Mouse (Mus musculus) left cerebral cortex, postnatal 4 days (tissue): ENCODE results near the gene Orm1. TPM values are rescaled to one million over a fixed set of nuclear protein-coding genes. Genes with fewer than 3 reads are reported as not detected.
A peak's percentile ranks its signal among the peaks of the same experiment; 100 is the strongest.

Source experiments
- DNase-seq: peaks from one replicate; pipeline ENCODE4 v3.0.0-alpha.2; 2022
- intact Hi-C: fragments of 180-260 bp; cut with DNase I; formaldehyde crosslinking; loops from one replicate; pipeline ENCODE4 v1.15.1; 2025
- total RNA-seq, 2 experiments: library from RNA; stranded (reverse); gene quantifications; 2 replicates each; pipeline ENCODE4 v1.2.3; 2021

Orm1 gene
- total RNA-seq, 2 experiments from 2014 or later = not detected

DNA sequence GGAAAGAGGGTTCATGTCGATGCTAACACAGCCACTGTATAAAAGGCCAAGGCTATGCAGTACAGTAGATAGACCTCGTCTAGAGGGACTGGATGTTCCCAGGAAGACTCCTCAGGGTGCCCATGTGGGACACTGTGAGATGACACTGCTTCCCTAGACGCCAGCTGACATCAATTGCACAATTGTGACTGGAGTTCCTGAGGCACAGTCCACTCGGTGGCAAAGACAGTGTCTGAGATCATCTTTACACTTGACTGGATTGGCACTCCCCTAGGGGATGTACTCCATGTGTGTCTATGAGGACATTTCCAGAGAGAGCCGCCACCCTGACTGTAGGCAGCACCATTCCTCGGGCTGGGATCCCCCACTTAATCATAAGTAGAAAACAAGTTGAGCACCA, 4.2 kb downstream of the Orm1 start:
- DNase-seq = no peak
- intact Hi-C loops = no loop called here

DNA sequence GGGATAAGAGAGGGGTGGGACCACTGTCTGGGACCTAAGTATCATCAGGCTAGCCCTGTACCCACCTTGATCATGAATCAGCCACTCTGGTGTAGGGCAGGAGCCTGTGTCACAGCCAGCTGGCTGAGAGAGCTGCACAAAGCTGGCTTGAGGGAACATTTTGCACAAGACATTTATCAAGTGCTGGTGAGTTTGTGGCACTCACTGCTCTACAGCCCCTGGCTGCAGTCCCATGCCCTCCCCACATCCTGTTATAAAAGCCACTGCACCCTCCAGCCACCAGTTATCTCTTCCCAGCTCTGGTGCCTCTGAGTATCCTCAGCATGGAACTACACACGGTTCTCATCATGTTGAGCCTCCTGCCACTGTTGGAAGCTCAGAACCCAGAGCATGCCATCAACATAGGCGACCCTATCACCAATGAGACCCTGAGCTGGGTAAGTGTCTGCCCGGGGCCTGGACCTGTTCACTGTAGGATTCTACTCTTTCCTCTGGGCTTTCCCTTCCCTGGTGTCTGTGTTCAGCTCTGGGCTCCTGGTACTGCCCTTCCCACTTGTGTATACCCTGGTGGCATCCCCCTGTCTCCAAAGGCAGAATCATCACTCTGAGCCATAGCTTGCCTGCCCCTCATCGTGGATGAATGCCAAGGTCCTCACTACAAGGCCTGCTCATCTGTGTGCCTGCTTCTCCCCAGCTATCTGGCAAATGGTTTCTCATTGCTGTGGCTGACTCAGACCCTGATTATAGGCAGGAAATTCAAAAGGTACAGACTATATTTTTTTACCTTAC, 11.7 kb downstream of the Orm1 start, which contains the start of gene Orm3:
Gene Orm3, plus strand, starts transcription at position 286 of the 789 bp plus-strand sequence.
- peak; percentile 43 for DNase-seq
- intact Hi-C loops = no loop called here

DNA sequence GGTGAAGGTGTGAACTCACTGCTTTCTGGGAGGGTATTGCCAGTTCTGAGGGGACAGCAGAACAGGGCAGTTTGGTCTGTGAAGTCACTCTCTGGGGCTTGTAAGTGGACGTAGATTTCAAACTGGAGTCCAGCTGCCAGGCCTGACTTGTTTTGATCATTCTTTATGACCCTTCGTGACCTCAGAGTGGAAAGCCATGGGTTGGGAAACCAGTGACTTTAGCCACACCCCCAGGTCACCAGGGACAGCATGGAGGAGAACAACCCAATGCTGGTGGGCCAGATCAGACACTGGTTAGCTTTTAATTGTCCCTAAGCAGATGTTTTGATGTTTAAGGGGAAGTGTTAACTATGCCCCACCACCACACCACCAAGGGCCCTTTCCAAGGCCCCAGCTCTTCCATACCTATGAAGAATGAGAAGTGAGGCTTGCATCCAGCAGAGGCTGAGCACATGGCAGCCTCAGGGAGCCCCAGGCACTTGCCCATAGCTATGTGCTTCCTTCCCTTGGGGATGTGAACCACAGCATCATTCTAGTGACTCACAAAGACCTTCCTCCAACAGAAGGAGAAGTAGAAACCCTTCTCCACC, 12.7 kb downstream of the Orm1 start:
- no peak for DNase-seq
- intact Hi-C loops = no loop called here

GRCm38 (mm10) chr4:63359861-63360260, 15.5 kb downstream of the Orm1 start:
- intact Hi-C loops = no loop called here
- DNase-seq = no peak

DNA sequence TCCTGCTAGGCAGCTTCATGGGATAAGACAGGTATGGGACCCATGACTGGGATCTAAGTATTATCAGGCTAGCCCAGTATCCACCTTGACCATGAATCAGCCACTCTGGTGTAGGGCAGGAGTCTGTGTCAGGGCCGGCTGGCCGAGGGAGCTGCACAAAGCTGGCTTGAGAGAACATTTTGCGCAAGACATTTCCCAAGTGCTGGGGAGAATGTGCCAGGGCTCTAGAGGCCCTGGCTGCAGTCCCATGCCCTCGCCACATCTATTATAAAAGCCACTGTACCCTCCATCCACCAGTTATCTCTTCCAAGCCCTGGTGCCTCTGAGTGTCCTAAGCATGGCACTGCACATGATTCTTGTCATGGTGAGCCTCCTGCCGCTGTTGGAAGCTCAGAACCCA, 17.8 kb downstream of the Orm1 start, which contains the start of gene Orm2:
Gene Orm2, plus strand, starts transcription at position 300 of the 400 bp plus-strand sequence.
- intact Hi-C loops = no loop called here
- DNase-seq = no peak

DNA sequence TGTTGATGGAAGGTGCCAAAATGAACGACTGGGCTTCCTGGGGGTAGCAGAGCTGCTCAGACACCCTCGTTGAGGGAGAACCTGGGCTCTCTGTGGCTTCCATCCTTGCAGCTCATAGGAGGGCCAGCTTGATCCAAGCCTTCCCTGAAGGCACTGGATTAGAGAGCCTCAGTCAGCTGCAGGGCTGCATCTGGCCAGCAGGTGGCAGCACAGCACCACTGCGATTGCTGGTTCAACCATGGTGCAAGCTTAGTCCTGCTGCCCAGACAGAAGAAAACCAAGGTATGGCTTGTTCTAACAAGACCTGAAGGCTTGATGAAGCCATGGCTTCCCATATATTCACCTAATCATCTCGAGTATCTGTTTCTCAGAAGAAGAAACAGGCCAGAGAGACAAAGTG, 24.2 kb downstream of the Orm1 start:
- peak; percentile 88 for DNase-seq
- intact Hi-C loops = no loop called here

DNA sequence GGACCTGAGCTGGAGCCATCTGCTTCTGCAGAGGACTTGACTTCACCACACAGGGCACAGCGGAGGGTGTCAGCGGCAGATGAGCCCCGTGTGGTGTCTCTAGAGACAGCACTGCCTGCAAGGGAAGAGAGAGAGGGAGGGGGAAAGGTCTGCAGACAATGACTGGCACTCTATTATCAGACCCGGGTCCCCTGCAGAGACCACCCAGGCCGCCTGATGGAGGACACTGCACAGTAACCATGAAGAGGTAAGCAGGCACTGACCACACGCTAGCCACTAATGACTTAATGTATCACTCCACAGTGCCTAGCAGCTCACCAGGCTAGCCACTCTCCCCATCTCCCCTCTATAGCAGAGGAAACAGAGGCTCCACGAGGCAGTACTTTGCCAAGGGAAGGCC, 26.5 kb downstream of the Orm1 start:
- no peak for DNase-seq
- intact Hi-C loops = no loop called here

- intact Hi-C loops = no loop called here
These were observed 27.5 kb downstream of the Orm1 start for GRCm38 (mm10) chr4:63371890-63372289.

GRCm38 (mm10) chr4:63373404-63373803, 29.0 kb downstream of the Orm1 start:
- intact Hi-C loops = no loop called here
- no peak for DNase-seq

More at GRCm38 (mm10) chr4:63371890-63372289, 27.5 kb downstream of the Orm1 start:
- DNase-seq = peak; percentile 36

GRCm38 (mm10) chr4:63374331-63374730, 30.0 kb downstream of the Orm1 start:
- intact Hi-C loops = no loop called here
- DNase-seq = no peak

- DNase-seq = peak; percentile 76
- intact Hi-C loops = no loop called here
These were observed 31.0 kb downstream of the Orm1 start for GRCm38 (mm10) chr4:63375367-63375766.

DNA sequence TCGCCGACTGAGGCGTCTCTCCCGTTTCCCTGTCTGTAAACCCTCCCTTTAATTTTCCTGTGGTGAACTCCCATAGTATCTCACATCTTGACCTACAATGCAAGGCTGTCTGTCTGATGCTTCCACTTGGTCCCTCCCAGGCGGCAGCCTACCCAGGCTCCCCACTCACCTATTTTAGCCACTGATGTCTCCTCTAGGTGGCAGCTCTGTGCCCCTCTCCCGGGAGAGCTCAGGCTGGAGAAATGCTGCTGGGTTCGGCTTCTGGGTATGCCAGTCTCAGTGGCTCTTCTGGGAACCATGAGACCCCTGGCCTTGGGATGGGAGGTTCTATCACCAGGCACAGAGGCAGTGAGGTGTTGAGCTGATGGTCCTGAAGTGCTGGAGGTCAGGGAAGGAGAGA, 33.1 kb downstream of the Orm1 start:
- intact Hi-C loops = no loop called here
- no peak for DNase-seq

- DNase-seq = no peak
- intact Hi-C loops = no loop called here
These were observed 38.5 kb downstream of the Orm1 start for GRCm38 (mm10) chr4:63382676-63383369.

- no peak for DNase-seq
- intact Hi-C loops = no loop called here
These were observed 39.1 kb downstream of the Orm1 start for GRCm38 (mm10) chr4:63383474-63383873.

- intact Hi-C loops = no loop called here
- no peak for DNase-seq
These were observed 39.9 kb downstream of the Orm1 start for GRCm38 (mm10) chr4:63384262-63384661.

GRCm38 (mm10) chr4:63385253-63385652, 40.9 kb downstream of the Orm1 start:
- intact Hi-C loops = no loop called here

DNA sequence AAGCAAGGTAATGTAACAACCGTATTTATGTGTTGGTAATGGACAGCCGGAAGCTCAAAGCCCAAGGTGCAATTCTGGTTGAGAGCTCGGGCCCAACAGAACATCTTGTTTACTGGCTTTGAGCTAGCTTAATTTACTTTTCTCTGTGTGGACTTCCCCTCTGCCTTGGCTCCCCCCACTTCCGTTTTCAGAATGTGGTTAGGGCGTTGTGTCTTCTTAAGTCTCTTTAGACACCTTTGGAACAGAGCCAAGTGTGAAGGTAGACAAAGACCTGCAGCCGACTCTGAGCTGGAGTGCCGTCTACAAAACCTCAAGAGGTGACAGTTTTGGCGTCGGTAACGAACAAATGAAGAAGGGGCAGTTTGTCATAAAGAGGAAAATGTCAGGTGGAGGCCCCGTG, 41.4 kb downstream of the Orm1 start:
- intact Hi-C loops = no loop called here
- no peak for DNase-seq

More at GRCm38 (mm10) chr4:63385253-63385652, 40.9 kb downstream of the Orm1 start:
- DNase-seq = no peak

DNA sequence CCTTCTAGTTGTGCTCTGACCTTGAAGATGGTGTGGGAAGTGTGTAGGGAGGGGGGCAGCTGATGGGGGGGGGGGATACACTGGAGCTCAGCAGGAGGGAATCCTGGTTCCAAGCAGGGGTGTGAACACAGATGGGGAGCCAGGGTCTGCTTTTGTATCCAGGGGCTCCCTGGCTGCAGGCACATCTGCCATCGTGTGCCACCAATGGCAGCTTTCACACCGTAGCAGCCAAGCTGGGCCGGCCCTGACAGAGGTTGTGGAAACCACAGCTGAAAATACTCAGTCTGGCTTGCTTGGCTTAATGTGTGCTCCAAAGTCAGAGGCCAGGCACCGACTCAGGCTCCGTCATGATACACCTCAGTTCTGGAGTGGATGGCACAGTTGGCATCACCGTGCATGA, 43.7 kb downstream of the Orm1 start:
- no peak for DNase-seq
- intact Hi-C loops = no loop called here

- intact Hi-C loops = no loop called here
- DNase-seq = peak; percentile 49
These were observed 44.9 kb downstream of the Orm1 start for GRCm38 (mm10) chr4:63389121-63389886.

GRCm38 (mm10) chr4:63389887-63390528, 45.6 kb downstream of the Orm1 start:
- no peak for DNase-seq
- intact Hi-C loops = no loop called here
